Mouse (Mus musculus) megakaryocyte, embryonic 14.5 days (primary cell): ENCODE data around the gene Thap4. TPM values are rescaled to one million over a fixed set of nuclear protein-coding genes. Genes with fewer than 3 reads are reported as not detected.
A peak's percentile ranks its signal among the peaks of the same experiment; 100 is the strongest.

Source experiments
- H3K27me3 ChIP-seq: replicated peaks from 2 replicates; pipeline ENCODE3; 2012; ENCODE audit warnings: inconsistent platforms
- H3K36me3 ChIP-seq: replicated peaks from 2 replicates; pipeline ENCODE3; 2012; ENCODE audit warnings: low read length, inconsistent platforms, mixed read lengths
- H3K4me1 ChIP-seq: 2 replicates; pipeline ENCODE4 v1.6.1; 2012; ENCODE audit warnings: inconsistent platforms
- H3K4me3 ChIP-seq: replicated peaks from 2 replicates; pipeline ENCODE3; 2012; ENCODE audit warnings: moderate library complexity, mild to moderate bottlenecking, inconsistent platforms
- H3K9me3 ChIP-seq: 2 replicates; pipeline ENCODE4 v1.6.1; 2012; ENCODE audit warnings: inconsistent platforms
- FLI1 ChIP-seq: IDR thresholded peaks from 2 replicates; pipeline ENCODE4 v1.6.1; 2012; ENCODE audit warnings: low read length, inconsistent platforms, mixed read lengths
- GATA1 ChIP-seq: IDR thresholded peaks from 3 replicates; pipeline ENCODE4 v1.6.1; 2012; ENCODE audit warnings: mixed read lengths, low read length, inconsistent platforms, borderline replicate concordance
- polyA plus RNA-seq: library from polyadenylated mRNA; stranded (reverse); fragments of >175 nt; gene quantifications from 2 replicates; pipeline ENCODE4 v1.2.3, GENCODE M21; 2012; ENCODE audit warnings: low replicate concordance; ENCODE audit not compliant: insufficient read depth

Thap4 gene
- polyA plus RNA-seq, 1 experiment: 40.4 TPM

DNA sequence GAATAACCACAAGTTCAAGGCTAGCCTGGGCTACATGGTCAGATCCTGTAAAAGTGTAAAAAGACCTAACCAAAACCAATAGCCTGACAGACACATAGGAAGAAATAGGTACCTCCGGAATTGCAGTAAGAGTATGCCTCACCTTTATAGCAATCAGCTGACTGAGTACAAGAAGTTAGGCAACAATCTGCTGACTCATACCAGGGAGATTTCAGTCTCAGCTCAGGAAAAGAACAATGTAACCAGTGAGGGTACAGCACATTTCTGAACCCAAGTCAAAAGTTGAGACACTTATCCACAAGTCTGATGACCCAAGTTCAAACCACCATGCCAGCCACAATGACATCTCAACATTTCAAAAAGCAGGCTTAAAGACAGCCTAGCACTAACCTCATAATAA is 6.1 kb downstream of the Thap4 start:
- Histone ChIP-seq H3K36me3 (peaks cover 39% of the 10 kb centered on the region), H3K4me1 (peaks cover 34% of the 10 kb centered on the region), H3K9me3 (no peaks in the 10 kb centered on the region), H3K27me3 (no peaks in the 10 kb centered on the region), H3K4me3 (no peak overlapping the region)
- TF ChIP-seq FLI1 (no peak), GATA1 (no peak)

DNA sequence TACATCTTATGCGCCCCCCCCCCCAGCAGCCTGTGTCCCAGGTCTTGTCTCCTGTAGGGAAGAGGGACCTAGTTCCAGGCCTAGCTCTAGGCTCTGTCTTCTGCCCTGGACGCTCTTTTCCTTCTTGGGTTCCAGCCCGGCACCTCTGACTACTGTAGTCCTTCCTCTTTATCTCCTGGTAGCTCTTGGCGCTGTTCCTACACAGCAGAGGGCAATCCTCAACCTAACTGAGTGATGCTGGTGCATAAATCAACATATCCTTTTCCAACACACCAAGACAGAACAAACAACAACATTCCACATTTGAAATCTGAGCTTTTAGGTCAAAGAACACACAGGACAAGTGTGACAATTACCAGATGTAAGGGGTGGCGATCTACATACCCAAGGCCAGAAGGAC is 8.5 kb downstream of the Thap4 start:
- TF ChIP-seq GATA1 (no peak), FLI1 (no peak)
- peaks cover 39% of the 10 kb centered on the region for H3K36me3 ChIP-seq

DNA sequence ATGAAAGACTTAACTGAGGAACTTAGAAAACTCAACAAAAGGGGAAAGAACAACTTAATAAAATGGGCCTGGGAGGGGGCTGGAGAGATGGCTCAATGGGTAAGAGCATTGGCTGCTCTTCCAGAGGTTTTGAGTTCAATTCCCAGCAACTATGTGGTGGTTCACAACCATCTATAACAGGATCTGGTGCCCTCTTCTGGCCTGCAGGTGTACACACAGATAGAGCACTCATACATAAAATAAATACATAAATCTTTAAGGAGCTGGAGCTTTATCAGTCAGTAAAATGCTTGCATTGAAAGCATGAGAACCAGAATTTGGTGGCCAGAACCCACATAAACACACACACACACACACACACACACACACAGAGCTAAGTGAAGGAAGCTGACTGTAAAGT is 11.8 kb downstream of the Thap4 start:
- TF ChIP-seq FLI1 (no peak), GATA1 (no peak)
- Histone ChIP-seq H3K4me1 (peaks cover 29% of the 10 kb centered on the region), H3K36me3 (peaks cover 15% of the 10 kb centered on the region), H3K4me3 (no peak overlapping the region), H3K9me3 (no peaks in the 10 kb centered on the region), H3K27me3 (no peaks in the 10 kb centered on the region)

More for the DNA sequence above, 8.5 kb downstream of the Thap4 start:
- no peak overlapping the region for H3K4me3 ChIP-seq
- H3K9me3 ChIP-seq: no peaks in the 10 kb centered on the region
- no peaks in the 10 kb centered on the region for H3K27me3 ChIP-seq
- H3K4me1 ChIP-seq: peaks cover 40% of the 10 kb centered on the region

DNA sequence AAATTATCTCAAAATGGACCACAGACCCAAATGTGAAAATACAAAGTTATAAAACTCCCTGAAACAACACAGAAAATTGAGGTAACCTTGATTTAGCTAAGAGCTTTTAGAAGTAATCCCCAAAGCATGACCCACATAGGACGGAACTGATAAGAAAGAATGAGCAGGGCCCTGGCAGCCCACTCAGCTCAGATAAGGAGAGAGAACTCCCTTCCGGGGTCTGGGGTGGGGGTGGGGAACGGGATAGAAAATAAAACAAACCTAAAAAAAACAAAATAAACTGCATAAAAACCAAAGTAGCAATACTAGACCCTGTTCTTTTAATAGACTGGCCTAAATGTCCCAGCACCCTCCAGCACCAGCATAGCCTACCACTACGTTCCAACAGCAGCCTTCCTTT is 12.7 kb downstream of the Thap4 start:
- no peaks in the 10 kb centered on the region for H3K27me3 ChIP-seq
- TF ChIP-seq GATA1 (no peak), FLI1 (no peak)
- H3K4me3 ChIP-seq: no peak overlapping the region
- H3K4me1 ChIP-seq: peaks cover 29% of the 10 kb centered on the region
- H3K36me3 ChIP-seq: peaks cover 15% of the 10 kb centered on the region
- H3K9me3 ChIP-seq: no peaks in the 10 kb centered on the region

DNA sequence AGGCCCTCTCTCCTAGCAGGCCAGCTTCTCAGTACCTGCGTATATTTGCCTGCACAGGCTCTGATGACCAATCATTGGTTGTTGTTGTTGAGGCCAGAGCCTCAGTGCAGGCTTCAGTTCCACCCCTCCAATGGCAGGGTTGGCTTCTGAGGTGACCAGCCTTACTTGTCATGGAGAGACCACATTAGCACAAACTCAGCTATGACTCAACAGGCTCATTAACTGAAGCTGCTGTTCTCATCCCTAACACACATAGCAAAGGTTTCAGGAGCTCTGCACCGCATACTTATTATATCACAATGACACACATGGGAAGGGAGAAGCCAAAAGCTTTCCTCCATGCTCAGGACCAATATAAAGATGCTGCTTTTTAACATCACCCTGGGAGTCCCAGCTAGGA is 14.0 kb downstream of the Thap4 start:
- Histone ChIP-seq H3K36me3 (peaks cover 8% of the 10 kb centered on the region), H3K4me1 (peaks cover 31% of the 10 kb centered on the region), H3K27me3 (no peaks in the 10 kb centered on the region), H3K4me3 (no peak overlapping the region), H3K9me3 (no peaks in the 10 kb centered on the region)
- TF ChIP-seq GATA1: no peak
- TF ChIP-seq FLI1: no peak

DNA sequence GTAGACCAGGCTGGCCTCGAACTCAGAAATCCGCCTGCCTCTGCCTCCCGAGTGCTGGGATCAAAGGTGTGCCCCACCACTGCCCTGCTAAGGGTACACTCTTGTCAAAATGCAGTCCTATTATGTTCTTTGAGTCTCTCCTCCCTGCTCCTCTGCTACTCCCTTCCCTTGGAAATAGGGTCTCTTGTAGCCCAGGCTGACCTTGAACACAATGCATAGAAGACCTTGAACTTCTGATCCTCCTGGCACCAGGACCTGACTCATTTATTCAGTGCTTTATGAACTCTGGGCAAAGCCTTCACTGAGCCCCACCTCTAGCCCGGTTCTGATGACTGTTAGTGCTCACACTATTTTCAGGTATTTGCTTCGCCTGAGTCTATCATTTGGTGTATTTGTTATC is 17.0 kb downstream of the Thap4 start:
- Histone ChIP-seq H3K27me3 (no peaks in the 10 kb centered on the region), H3K9me3 (no peaks in the 10 kb centered on the region), H3K4me1 (peaks cover 30% of the 10 kb centered on the region), H3K4me3 (no peak overlapping the region), H3K36me3 (no peaks in the 10 kb centered on the region)
- TF ChIP-seq FLI1: no peak
- no peak for TF ChIP-seq GATA1

DNA sequence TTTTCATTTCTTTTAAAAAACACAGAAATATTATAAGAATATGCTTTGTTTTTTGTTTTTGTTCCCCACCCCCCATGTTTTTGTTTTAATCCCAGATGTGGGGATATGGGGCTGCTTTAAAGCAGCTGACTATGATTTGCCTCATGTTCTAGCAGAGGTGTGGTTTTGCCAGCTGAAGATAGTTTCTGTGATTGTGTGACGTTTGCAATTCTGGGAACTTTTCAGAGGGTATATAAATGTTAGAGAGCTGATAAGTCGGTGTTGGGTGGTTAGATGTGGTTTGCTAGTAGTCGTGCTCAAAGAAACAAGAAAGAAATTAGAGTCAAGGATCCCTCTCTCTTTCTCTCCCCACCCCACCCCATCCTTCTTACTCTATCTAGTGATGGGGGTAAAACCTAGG is 18.8 kb downstream of the Thap4 start:
- no peaks in the 10 kb centered on the region for H3K27me3 ChIP-seq
- H3K9me3 ChIP-seq: no peaks in the 10 kb centered on the region
- no peak for TF ChIP-seq GATA1
- no peak for TF ChIP-seq FLI1
- H3K36me3 ChIP-seq: no peaks in the 10 kb centered on the region
- peaks cover 21% of the 10 kb centered on the region for H3K4me1 ChIP-seq
- no peak overlapping the region for H3K4me3 ChIP-seq

DNA sequence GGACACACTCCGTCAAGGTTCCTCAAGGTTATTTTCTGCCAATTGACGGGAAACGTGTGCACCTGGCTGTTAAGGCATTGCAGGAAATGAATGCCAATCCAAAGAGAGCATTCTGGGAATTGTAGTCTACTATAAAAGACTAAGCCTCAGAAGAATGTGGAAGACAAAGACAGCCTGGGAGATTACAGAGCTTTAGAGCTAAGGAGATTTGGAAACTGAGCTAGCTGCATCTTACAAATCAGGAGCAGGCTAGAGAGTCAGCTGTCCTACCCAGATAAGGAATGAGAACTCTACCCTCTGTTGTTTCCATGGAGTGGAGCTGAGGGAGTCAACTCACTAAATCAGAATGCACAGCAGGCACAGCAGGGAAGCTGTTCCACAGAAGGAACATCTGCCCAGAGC is 22.8 kb downstream of the Thap4 start:
- no peak for TF ChIP-seq FLI1
- Histone ChIP-seq H3K4me1 (peaks cover 22% of the 10 kb centered on the region), H3K9me3 (no peaks in the 10 kb centered on the region), H3K27me3 (no peaks in the 10 kb centered on the region), H3K4me3 (no peak overlapping the region), H3K36me3 (no peaks in the 10 kb centered on the region)

DNA sequence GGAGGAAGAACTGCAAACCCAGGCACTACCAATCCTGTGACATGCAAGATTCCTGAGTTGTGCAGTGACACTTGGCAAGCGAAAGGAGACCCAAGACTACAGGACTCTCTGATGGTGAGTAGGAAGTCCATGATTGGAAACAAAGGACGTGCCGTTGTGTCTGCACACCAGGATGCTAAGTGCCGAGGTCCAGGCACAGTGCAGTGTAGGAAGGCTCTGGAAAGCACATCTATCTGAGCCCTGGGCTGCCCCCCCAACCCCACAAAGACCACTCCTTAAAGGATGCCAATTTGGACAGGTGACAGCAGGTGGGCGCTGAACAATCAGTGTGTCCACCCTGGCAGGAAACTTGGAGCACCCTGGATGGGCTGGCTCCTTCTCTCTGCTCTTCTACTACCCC is 23.6 kb downstream of the Thap4 start:
- no peaks in the 10 kb centered on the region for H3K27me3 ChIP-seq
- no peaks in the 10 kb centered on the region for H3K36me3 ChIP-seq
- H3K4me1 ChIP-seq: peaks cover 22% of the 10 kb centered on the region
- TF ChIP-seq GATA1 (no peak), FLI1 (no peak)
- H3K4me3 ChIP-seq: no peak overlapping the region
- H3K9me3 ChIP-seq: no peaks in the 10 kb centered on the region

DNA sequence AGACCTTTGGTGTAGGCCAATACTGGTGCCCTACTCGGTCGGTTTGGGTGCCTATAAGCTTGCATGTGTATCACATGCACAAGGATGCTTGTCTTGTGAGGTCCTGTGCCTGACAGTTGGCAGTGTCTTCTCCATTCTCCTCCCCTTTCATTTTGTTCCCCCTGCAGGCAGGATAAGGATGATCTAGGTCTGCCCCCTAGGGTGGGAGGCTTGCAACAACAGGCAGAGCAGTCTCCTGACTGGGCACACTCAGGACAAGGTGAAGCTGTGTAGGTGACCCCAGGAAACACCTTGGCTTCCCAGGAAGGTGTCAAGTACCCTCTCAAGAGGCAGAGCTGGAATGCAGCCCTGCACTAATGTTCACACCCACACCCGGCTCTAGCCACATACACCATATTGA is 27.7 kb downstream of the Thap4 start:
- H3K4me3 ChIP-seq: peak overlapping the region; percentile 68
- H3K9me3 ChIP-seq: no peaks in the 10 kb centered on the region
- H3K27me3 ChIP-seq: no peaks in the 10 kb centered on the region
- no peak for TF ChIP-seq FLI1
- TF ChIP-seq GATA1: no peak
- peaks cover 21% of the 10 kb centered on the region for H3K4me1 ChIP-seq
- peaks cover 23% of the 10 kb centered on the region for H3K36me3 ChIP-seq

DNA sequence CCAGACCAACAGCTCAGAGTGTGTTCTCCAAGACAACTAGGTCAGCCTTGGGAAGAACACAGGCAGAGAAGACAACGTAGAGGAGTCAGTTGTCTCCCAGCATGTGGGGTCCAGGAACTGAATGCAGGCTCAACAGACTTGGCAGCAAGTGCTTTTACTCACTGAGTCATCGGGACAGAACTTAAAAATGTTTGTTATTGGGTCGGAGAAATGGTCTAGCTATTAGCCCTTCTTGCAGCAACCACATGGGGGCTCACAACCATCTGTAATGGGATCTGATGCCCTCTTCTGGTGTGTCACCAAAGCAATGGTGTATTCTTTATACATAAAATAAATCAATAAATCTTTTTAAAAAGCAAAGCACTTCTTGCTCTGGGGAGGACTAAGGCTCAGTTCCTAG is 28.5 kb downstream of the Thap4 start:
- Histone ChIP-seq H3K4me3 (no peak overlapping the region), H3K9me3 (no peaks in the 10 kb centered on the region), H3K27me3 (no peaks in the 10 kb centered on the region), H3K36me3 (peaks cover 25% of the 10 kb centered on the region), H3K4me1 (peaks cover 18% of the 10 kb centered on the region)
- no peak for TF ChIP-seq GATA1
- no peak for TF ChIP-seq FLI1
